ENCODE assay signal across 8 mouse cellular contexts in genomic region chr3:95660788-95661478, GRCm38 (mm10). TPM values are rescaled to one million over a fixed set of nuclear protein-coding genes. Genes with fewer than 3 reads are reported as not detected.
DNase-seq lines count a peak whose midpoint lies in the region; ATAC-seq and TF ChIP-seq lines count a peak whose summit lies in the region.

No protein-coding gene starts in this region.

- no peaks in the 10 kb centered on the region for H3K9me3 ChIP-seq in intestine, postnatal 0 days (ENCODE audit: control insufficient read depth)
- H3K9me3 ChIP-seq in neural tube, embryonic 13.5 days, result no peaks in the 10 kb centered on the region

- H3K27ac ChIP-seq in left cerebral cortex, adult 2 months, result no peak overlapping the region; the same call in 1 of the 2 replicates
- peak overlapping the region; percentile 78 for H3K27ac ChIP-seq in embryonic fibroblast, embryonic 13.5 days (ENCODE audit: insufficient read depth, low read length)
- 0 out of 2 replicates have a peak overlapping the region, but pooled peaks have one; percentile 10 for H3K27ac ChIP-seq in intestine, postnatal 0 days (ENCODE audit: low read depth, low read length)
- H3K27ac ChIP-seq in neural tube, embryonic 13.5 days (replicated peaks), result no peak overlapping the region

- DNase-seq in left cerebral cortex, adult 2 months (ENCODE audit: extremely low spot score in 1 of 2, low spot score in 2 of 2), result no peak
- no peak for DNase-seq in left cerebral cortex, adult 9 months (ENCODE audit: low spot score in 2 of 2)
- no peak for DNase-seq in thymus, adult 18-20 months
- no peak for DNase-seq in cerebellum, adult 18-20 months

- H3K9ac ChIP-seq in intestine, postnatal 0 days (ENCODE audit: low read depth, low read length), result peak overlapping the region; percentile 99
- peak overlapping the region; percentile 99 for H3K9ac ChIP-seq in neural tube, embryonic 13.5 days

- H3K4me3 ChIP-seq in left cerebral cortex, adult 2 months, result peak overlapping the region; percentile 98
- peak overlapping the region; percentile 82 for H3K4me3 ChIP-seq in embryonic fibroblast, embryonic 13.5 days (ENCODE audit: insufficient read depth, low read length)
- H3K4me3 ChIP-seq in intestine, postnatal 0 days (ENCODE audit: low read depth, low read length), result peak overlapping the region; percentile 99
- peak overlapping the region; percentile 87 for H3K4me3 ChIP-seq in neural tube, embryonic 13.5 days

- peaks cover 22% of the 10 kb centered on the region for H3K4me1 ChIP-seq in embryonic fibroblast, embryonic 13.5 days (ENCODE audit: control insufficient read depth, insufficient read depth, low read length)
- peaks cover 8% of the 10 kb centered on the region for H3K4me1 ChIP-seq in intestine, postnatal 0 days (replicated peaks; ENCODE audit: control insufficient read depth, insufficient read depth, low read length)
- peaks cover 60% of the 10 kb centered on the region for H3K4me1 ChIP-seq in neural tube, embryonic 13.5 days (replicated peaks)

- intact Hi-C loops in left cerebral cortex, adult 2 months (cut with DNase I), result no loop called here

- TF ChIP-seq POLR2A in embryonic fibroblast, embryonic 13.5 days (IDR thresholded peaks at IDR 0.05; ENCODE audit: low read depth, low read length), result no peak

- peak overlapping the region; percentile 71 for H3K4me2 ChIP-seq in intestine, postnatal 0 days (replicated peaks; ENCODE audit: low read depth)
- H3K4me2 ChIP-seq in neural tube, embryonic 13.5 days, result peak overlapping the region; percentile 93

- 7% methylated on average over 2 of the region's 2 CpGs for WGBS in intestine, postnatal 0 days
- 66% methylated on average over 2 of the region's 2 CpGs for WGBS in neural tube, embryonic 13.5 days

- peaks cover 21% of the 10 kb centered on the region for H3K36me3 ChIP-seq in intestine, postnatal 0 days (ENCODE audit: control insufficient read depth, insufficient read depth)
- peaks cover 49% of the 10 kb centered on the region for H3K36me3 ChIP-seq in neural tube, embryonic 13.5 days

- H3K27me3 ChIP-seq in intestine, postnatal 0 days (replicated peaks; ENCODE audit: control insufficient read depth, insufficient read depth, low read length), result no peaks in the 10 kb centered on the region
- no peaks in the 10 kb centered on the region for H3K27me3 ChIP-seq in neural tube, embryonic 13.5 days

- TF ChIP-seq CTCF in left cerebral cortex, adult 2 months (IDR thresholded peaks at IDR 0.05), result no peak
- TF ChIP-seq CTCF in embryonic fibroblast, embryonic 13.5 days (IDR thresholded peaks at IDR 0.05; ENCODE audit: borderline replicate concordance, insufficient read depth, low read length), result no peak
- TF ChIP-seq CTCF in intestine, postnatal 0 days (IDR thresholded peaks at IDR 0.05; ENCODE audit: low read depth), result no peak

- ATAC-seq in intestine, postnatal 0 days, result no peak
- ATAC-seq in neural tube, embryonic 13.5 days (ENCODE audit: low read depth), result no peak
- ATAC-seq in cerebellum, adult (ENCODE audit: insufficient number of reproducible peaks, low FRiP score, low TSS enrichment), result no peak

RNA-seq across cellular contexts. Expression of gene Mcl1, which starts 2.3 kb away (rescaled TPM):
- 10 to 100 TPM; 52.7 to 60.9 TPM for total RNA-seq in left cerebral cortex, adult 2 months (2021)
- 109 and 118 TPM in 2 replicates for polyA plus RNA-seq in embryonic fibroblast, embryonic 13.5 days (2011; ENCODE audit: insufficient read length, low read depth, missing spikeins)
- polyA plus RNA-seq in intestine, postnatal 0 days (2015; fragmentation: Nextera tagmentation; extraction: Ambion mirVana), result 52.4 and 53.3 TPM in 2 replicates
- 57.1 and 58.8 TPM in 2 replicates for polyA plus RNA-seq in neural tube, embryonic 13.5 days (2015; fragmentation: Nextera tagmentation; extraction: Ambion mirVana)

RNA-seq across cellular contexts. Expression of gene Adamtsl4, which starts 26.8 kb away (rescaled TPM):
- total RNA-seq in left cerebral cortex, adult 2 months (2021), result 1 to 10 TPM; 6.8 to 7.7 TPM
- 18.9 and 26.4 TPM in 2 replicates for polyA plus RNA-seq in embryonic fibroblast, embryonic 13.5 days (2011; ENCODE audit: insufficient read length, low read depth, missing spikeins)
- polyA plus RNA-seq in intestine, postnatal 0 days (2015; fragmentation: Nextera tagmentation; extraction: Ambion mirVana), result 3.2 and 3.8 TPM in 2 replicates
- 0.71 and 1.4 TPM in 2 replicates for polyA plus RNA-seq in neural tube, embryonic 13.5 days (2015; fragmentation: Nextera tagmentation; extraction: Ambion mirVana)

RNA-seq across cellular contexts. Expression of gene Ensa, which starts 36.1 kb away (rescaled TPM):
- total RNA-seq in left cerebral cortex, adult 2 months (2021), result 100 to 1,000 TPM; 349 to 358 TPM
- polyA plus RNA-seq in embryonic fibroblast, embryonic 13.5 days (2011; ENCODE audit: insufficient read length, low read depth, missing spikeins), result 71.5 and 86.4 TPM in 2 replicates
- 44.0 and 48.2 TPM in 2 replicates for polyA plus RNA-seq in intestine, postnatal 0 days (2015; fragmentation: Nextera tagmentation; extraction: Ambion mirVana)
- polyA plus RNA-seq in neural tube, embryonic 13.5 days (2015; fragmentation: Nextera tagmentation; extraction: Ambion mirVana), result 96.1 and 104 TPM in 2 replicates

Comparison
In these comparisons a context has a peak if more than half of its experiments do, and no peak if none do; other contexts are left out.
1. H3K27ac ChIP-seq: peak in embryonic fibroblast, embryonic 13.5 days (single experiment) and intestine, postnatal 0 days (single experiment); none in left cerebral cortex, adult 2 months (single experiment) and neural tube, embryonic 13.5 days (single experiment).
2. Peak in every context shown above with its lines, with median percentiles within 50 percentile points of each other: H3K4me3 ChIP-seq.